Mouse (Mus musculus): ENCODE data around the gene Ints12. TPM values are rescaled to one million over a fixed set of nuclear protein-coding genes. Genes with fewer than 3 reads are reported as not detected.

The Ints12 gene
- 11.0 and 13.2 TPM in 2 replicates for polyA plus RNA-seq (2015; fragmentation: Nextera tagmentation; extraction: Ambion mirVana)

- peak within 1 kb of the TSS; percentile 64 for H3K4me2 ChIP-seq
- WGBS (ENCODE audit: insufficient replicate concordance): under 1% methylated on average over 53 of the region's 53 CpGs
- peak; percentile 82 for DNase-seq
Measured at GRCm38 (mm10) chr3:133091664-133092273, at the start of gene Ints12, which contains the start of gene Gstcd. Ints12 (plus strand) TSS chr3:133091840. Gstcd (minus strand) TSS chr3:133092033.

GRCm38 (mm10) chr3:133052068-133052467 lies 39.6 kb upstream of the Ints12 start:
- H3K27ac ChIP-seq: no peak overlapping the region
- no peak overlapping the region for H3K4me3 ChIP-seq (replicated peaks)
- H3K4me2 ChIP-seq: no peak overlapping the region
- DNase-seq: no peak
- no peak overlapping the region for H3K9ac ChIP-seq
- H3K4me1 ChIP-seq (replicated peaks): no peaks in the 10 kb centered on the region
- H3K36me3 ChIP-seq: peaks cover 12% of the 10 kb centered on the region
- no peaks in the 10 kb centered on the region for H3K9me3 ChIP-seq (replicated peaks)
- ATAC-seq (ENCODE audit: low read depth): no peak
- 70% methylated on average over 2 of the region's 2 CpGs for WGBS (ENCODE audit: insufficient replicate concordance)
- H3K27me3 ChIP-seq: no peaks in the 10 kb centered on the region

More at GRCm38 (mm10) chr3:133091664-133092273, at the start of gene Ints12, which contains the start of gene Gstcd:
- peaks cover 35% of the 10 kb centered on the region for H3K4me1 ChIP-seq (replicated peaks)
- H3K9ac ChIP-seq: peak within 1 kb of the TSS; percentile 91
- no peaks in the 10 kb centered on the region for H3K27me3 ChIP-seq
- H3K27ac ChIP-seq: peak within 1 kb of the TSS; percentile 92
- H3K4me3 ChIP-seq (replicated peaks): peak within 1 kb of the TSS; percentile 82
- H3K36me3 ChIP-seq: no peaks in the 10 kb centered on the region
- H3K9me3 ChIP-seq (replicated peaks): no peaks in the 10 kb centered on the region
- ATAC-seq (ENCODE audit: low read depth): peak; percentile 96

DNA sequence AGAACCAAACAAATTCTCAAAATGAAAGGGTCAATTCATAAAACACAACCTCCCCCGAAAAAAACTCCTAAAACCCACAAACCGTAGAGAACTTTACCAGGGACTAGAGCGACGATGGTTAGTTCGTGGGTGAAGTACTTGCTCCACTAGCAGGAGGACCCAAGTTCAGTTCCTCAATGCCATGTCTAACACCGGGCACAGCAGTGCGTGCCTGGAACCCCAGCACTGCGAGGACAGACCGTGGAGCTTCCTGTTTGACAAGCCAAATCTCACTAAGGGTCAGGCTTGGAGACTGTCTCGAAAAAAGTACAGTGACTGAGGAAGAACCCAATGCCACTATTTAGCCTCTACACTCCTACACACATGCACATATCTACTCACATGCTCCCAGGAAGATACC lies 16.1 kb upstream of the Ints12 start:
- Histone ChIP-seq H3K27me3 (no peaks in the 10 kb centered on the region), H3K36me3 (peaks cover 36% of the 10 kb centered on the region), H3K4me1 (replicated peaks) (no peaks in the 10 kb centered on the region), H3K4me3 (replicated peaks) (no peak overlapping the region), H3K27ac (no peak overlapping the region), H3K4me2 (no peak overlapping the region), H3K9me3 (replicated peaks) (no peaks in the 10 kb centered on the region), H3K9ac (no peak overlapping the region)
- 66% methylated on average over 10 of the region's 10 CpGs for WGBS (ENCODE audit: insufficient replicate concordance)
- DNase-seq: no peak
- no peak for ATAC-seq (ENCODE audit: low read depth)

DNA sequence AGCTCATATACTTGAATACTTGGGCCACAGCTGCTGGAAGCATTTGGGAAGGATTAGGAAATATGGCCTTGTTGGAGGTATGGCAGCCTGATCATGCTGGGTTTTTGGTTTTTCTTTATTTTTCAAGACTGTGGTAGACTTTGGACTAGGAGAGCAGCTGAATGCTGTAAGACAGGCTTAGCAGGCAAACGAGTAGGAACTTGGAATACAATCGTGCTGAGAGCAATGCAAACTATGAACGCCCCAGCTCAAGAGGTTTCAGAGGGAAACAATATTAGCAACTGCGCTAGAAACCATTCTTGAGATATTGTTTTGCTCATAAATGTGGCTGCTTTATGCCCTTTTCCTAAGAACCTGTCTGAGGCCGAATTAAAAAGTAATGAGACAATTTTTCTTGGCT lies 8.9 kb upstream of the Ints12 start:
- DNase-seq (no peak), ATAC-seq (ENCODE audit: low read depth) (no peak)
- Histone ChIP-seq H3K4me3 (replicated peaks) (no peak overlapping the region), H3K4me1 (replicated peaks) (no peaks in the 10 kb centered on the region), H3K9me3 (replicated peaks) (no peaks in the 10 kb centered on the region), H3K9ac (no peak overlapping the region), H3K36me3 (peaks cover 44% of the 10 kb centered on the region), H3K4me2 (no peak overlapping the region), H3K27me3 (no peaks in the 10 kb centered on the region), H3K27ac (no peak overlapping the region)
- WGBS (ENCODE audit: insufficient replicate concordance): 76% methylated on average over 5 of the region's 5 CpGs

GRCm38 (mm10) chr3:133085858-133086257 lies 5.8 kb upstream of the Ints12 start:
- no peaks in the 10 kb centered on the region for H3K9me3 ChIP-seq (replicated peaks)
- no peak overlapping the region for H3K4me3 ChIP-seq (replicated peaks)
- no peaks in the 10 kb centered on the region for H3K27me3 ChIP-seq
- WGBS (ENCODE audit: insufficient replicate concordance): 69% methylated on average over 3 of the region's 3 CpGs
- DNase-seq: no peak
- peaks cover 32% of the 10 kb centered on the region for H3K36me3 ChIP-seq
- H3K9ac ChIP-seq: no peak overlapping the region
- ATAC-seq (ENCODE audit: low read depth): peak; percentile 67; the same call in 1 of the 2 replicates
- no peak overlapping the region for H3K27ac ChIP-seq
- H3K4me2 ChIP-seq: no peak overlapping the region
- H3K4me1 ChIP-seq (replicated peaks): peaks cover 12% of the 10 kb centered on the region

DNA sequence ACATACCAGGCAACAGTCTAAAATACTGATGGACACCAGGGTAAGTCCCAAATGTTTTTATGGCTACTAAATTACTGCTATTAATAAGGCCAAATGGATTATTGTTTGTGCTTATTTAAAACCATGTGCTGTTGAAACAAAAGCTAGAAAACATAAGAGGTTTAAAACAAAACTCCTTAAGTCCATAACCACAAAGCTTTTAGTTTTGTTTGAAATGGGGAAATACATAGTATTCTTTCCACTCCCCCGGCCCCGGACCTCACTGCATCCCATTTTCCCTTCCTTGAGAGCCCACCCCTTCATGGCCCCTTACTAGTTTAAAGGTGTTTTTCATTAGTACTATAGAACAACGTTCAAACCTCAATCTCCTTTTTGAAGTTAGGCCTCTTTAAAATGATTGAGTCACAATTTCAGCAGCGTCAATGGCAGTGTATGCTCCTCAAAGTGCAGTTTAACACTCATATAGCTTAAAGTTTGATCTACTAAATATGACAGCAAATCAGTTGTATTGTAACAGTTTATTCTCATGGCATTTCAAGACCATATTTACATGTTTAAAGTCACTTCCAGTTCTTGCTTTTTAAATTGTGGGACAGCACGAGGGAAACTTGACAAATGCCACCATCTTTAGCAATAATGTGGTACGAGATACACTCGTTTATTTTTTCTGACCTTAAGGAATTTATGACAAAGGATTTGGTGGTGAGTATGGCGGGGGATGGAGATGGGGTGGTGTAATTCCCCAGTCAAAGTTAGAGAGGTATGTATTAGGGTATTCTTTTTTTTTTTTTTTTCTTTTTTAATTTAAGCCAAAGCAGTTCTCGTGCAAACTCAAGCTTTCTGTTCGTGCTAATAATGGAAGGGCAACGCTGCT lies 1.2 kb upstream of the Ints12 start:
- 3% methylated on average over 11 of the region's 11 CpGs for whole genome bisulfite sequencing (ENCODE audit: insufficient replicate concordance)
- DNase-seq (no peak), ATAC-seq (ENCODE audit: low read depth) (no peak)

GRCm38 (mm10) chr3:133091121-133091663 lies 448 bp upstream of the Ints12 start:
- Histone ChIP-seq H3K4me2 (peak overlapping the region; percentile 64), H3K4me3 (replicated peaks) (peak overlapping the region; percentile 82), H3K27me3 (no peaks in the 10 kb centered on the region), H3K4me1 (replicated peaks) (peaks cover 35% of the 10 kb centered on the region), H3K27ac (peak overlapping the region; percentile 92), H3K9me3 (replicated peaks) (no peaks in the 10 kb centered on the region), H3K36me3 (no peaks in the 10 kb centered on the region), H3K9ac (peak overlapping the region; percentile 91)
- ATAC-seq (ENCODE audit: low read depth) (peak; percentile 85), DNase-seq (no peak)
- WGBS (ENCODE audit: insufficient replicate concordance): under 1% methylated on average over 44 of the region's 44 CpGs

More for the DNA sequence above, 1.2 kb upstream of the Ints12 start:
- Histone ChIP-seq H3K9ac (peak overlapping the region; percentile 91), H3K27me3 (no peaks in the 10 kb centered on the region), H3K4me3 (replicated peaks) (peak overlapping the region; percentile 82), H3K4me1 (replicated peaks) (peaks cover 35% of the 10 kb centered on the region), H3K9me3 (replicated peaks) (no peaks in the 10 kb centered on the region), H3K4me2 (peak overlapping the region; percentile 64), H3K27ac (peak overlapping the region; percentile 92), H3K36me3 (no peaks in the 10 kb centered on the region)

DNA sequence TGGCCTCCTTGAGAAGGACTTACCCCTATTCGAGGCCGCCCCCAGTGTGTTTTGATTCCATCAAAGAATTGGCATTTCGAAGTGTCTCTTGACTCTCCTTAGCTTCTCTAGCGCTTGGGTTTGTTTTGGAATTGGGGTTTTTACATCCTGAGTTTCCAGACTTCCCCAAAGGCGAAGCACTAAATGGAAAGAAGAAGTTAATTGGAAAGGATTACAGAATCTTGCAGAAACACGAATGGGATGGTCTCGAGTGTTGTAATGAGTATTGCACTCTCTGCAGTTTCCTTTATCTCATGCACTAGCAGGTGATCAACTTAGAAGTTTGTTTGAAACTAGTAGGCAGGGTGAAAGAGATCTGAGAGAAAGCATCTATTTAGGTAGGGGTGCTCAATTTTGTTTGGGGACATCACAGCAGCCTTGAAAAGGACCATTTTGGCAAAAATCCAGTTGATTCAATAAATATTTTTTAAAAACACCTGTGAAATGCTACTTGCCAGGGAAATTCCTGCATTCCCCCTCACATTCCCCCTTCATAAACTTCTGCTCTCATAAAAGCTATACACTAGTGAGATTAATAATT lies 724 bp downstream of the Ints12 start:
- H3K36me3 ChIP-seq: no peaks in the 10 kb centered on the region
- ATAC-seq (ENCODE audit: low read depth): no peak
- peak overlapping the region; percentile 91 for H3K9ac ChIP-seq
- H3K4me3 ChIP-seq (replicated peaks): peak overlapping the region; percentile 82
- no peaks in the 10 kb centered on the region for H3K9me3 ChIP-seq (replicated peaks)
- DNase-seq: no peak
- H3K4me1 ChIP-seq (replicated peaks): peaks cover 35% of the 10 kb centered on the region
- H3K27me3 ChIP-seq: no peaks in the 10 kb centered on the region
- H3K27ac ChIP-seq: peak overlapping the region; percentile 92
- peak overlapping the region; percentile 64 for H3K4me2 ChIP-seq
- WGBS (ENCODE audit: insufficient replicate concordance): under 1% methylated on average over 7 of the region's 7 CpGs

DNA sequence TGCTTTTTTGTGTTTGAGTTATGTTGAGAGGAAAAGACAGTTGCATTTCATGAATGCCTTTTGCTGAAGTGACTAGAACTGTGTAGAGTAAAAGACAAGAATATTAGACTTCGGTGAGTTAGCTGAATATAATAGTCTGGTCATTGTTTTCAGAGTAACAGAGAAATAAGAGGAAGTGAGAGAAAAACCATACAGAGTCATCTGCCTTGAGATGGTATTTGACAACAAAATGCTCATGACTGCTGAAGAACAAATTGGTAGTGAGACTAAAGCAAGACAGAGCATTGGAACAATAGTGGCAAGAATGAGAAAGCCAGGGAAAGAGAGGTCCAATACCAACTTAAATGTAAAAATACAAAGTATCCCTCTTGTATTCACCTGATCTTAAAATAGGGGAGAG lies 1.3 kb downstream of the Ints12 start:
- ATAC-seq (ENCODE audit: low read depth): no peak
- H3K4me3 ChIP-seq (replicated peaks): peak overlapping the region; percentile 82

DNA sequence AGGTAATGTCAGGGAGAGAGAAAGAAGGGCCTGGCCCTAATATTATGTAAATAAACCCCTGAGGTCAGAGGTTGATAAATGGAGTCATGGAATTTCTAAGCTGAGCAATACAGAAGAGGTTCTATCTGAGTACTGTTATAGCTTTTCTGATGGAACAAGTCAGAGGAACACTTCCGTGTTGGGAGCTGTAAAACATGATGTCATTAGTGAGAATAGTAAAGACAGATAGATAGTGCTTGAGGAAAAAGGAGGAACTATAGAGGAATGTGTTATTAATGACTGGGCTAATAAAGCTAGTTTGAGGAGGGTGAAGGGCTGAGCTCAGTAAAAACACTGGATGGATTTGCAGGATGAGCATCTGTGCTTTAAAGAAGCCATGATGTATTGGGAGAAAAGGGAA lies 2.7 kb downstream of the Ints12 start:
- no peak for ATAC-seq (ENCODE audit: low read depth)
- no peaks in the 10 kb centered on the region for H3K27me3 ChIP-seq
- WGBS (ENCODE audit: insufficient replicate concordance): 57% methylated on average over 1 of the region's 1 CpGs
- no peak overlapping the region for H3K27ac ChIP-seq
- peaks cover 11% of the 10 kb centered on the region for H3K36me3 ChIP-seq
- no peak overlapping the region for H3K4me3 ChIP-seq (replicated peaks)
- no peak overlapping the region for H3K4me2 ChIP-seq
- DNase-seq: no peak
- H3K9me3 ChIP-seq (replicated peaks): no peaks in the 10 kb centered on the region
- H3K9ac ChIP-seq: no peak overlapping the region; the same call in 1 of the 2 replicates
- peaks cover 45% of the 10 kb centered on the region for H3K4me1 ChIP-seq (replicated peaks)

More for the DNA sequence above, 1.3 kb downstream of the Ints12 start:
- WGBS (ENCODE audit: insufficient replicate concordance): 34% methylated on average over 1 of the region's 1 CpGs
- Histone ChIP-seq H3K27ac (0 out of 2 replicates have a peak overlapping the region, but pooled peaks have one; percentile 14), H3K27me3 (no peaks in the 10 kb centered on the region), H3K9ac (peak overlapping the region; percentile 91), H3K4me1 (replicated peaks) (peaks cover 41% of the 10 kb centered on the region), H3K36me3 (peaks cover 2% of the 10 kb centered on the region; the same call in 1 of the 2 replicates), H3K9me3 (replicated peaks) (no peaks in the 10 kb centered on the region), H3K4me2 (peak overlapping the region; percentile 64)
- DNase-seq: no peak

GRCm38 (mm10) chr3:133097936-133098335 lies 6.3 kb downstream of the Ints12 start:
- DNase-seq (no peak), ATAC-seq (ENCODE audit: low read depth) (peak; percentile 64)
- WGBS (ENCODE audit: insufficient replicate concordance): 49% methylated on average over 6 of the region's 6 CpGs
- H3K4me2 ChIP-seq: peak overlapping the region; percentile 23
- peaks cover 31% of the 10 kb centered on the region for H3K4me1 ChIP-seq (replicated peaks)
- H3K9ac ChIP-seq: no peak overlapping the region
- no peaks in the 10 kb centered on the region for H3K27me3 ChIP-seq
- no peaks in the 10 kb centered on the region for H3K9me3 ChIP-seq (replicated peaks)
- H3K36me3 ChIP-seq: peaks cover 36% of the 10 kb centered on the region
- peak overlapping the region; percentile 4; the same call in 1 of the 2 replicates for H3K27ac ChIP-seq
- H3K4me3 ChIP-seq (replicated peaks): no peak overlapping the region

Measured in liver, embryonic 13.5 days (tissue).